Mouse (Mus musculus) layer of hippocampus, adult 9-11 months (tissue): Measurements from ENCODE around the gene Adgrg6.

Source experiments
- DNase-seq: peaks from one replicate; pipeline ENCODE4 v3.0.0; 2022

Adgrg6 gene

GRCm38 (mm10) chr10:14544941-14545717, at the start of gene Adgrg6:
Gene Adgrg6 (minus strand): TSS chr10:14545659.
- DNase-seq, result no peak

GRCm38 (mm10) chr10:14592215-14592614, 46.8 kb upstream of the Adgrg6 start:
- no peak for DNase-seq

DNA sequence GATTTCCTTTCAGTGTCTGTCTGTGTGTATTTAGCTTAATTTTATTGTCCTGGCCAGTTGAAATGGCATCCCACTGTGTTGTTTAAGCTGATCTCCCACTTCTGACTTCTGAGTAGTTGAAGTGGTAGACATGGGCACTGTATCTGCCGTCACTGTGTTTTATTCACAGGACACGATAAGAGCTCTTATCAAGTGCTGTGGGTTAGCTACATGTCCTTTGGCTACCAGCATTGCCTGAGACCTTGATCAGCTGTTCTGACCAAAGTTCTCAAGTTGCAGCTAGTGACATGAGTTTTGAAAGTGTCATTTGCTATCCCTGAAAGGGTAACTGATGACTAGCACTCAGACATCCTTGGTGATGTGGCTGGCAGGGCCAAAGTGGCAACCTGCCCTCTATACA, 45.4 kb upstream of the Adgrg6 start:
- no peak for DNase-seq

GRCm38 (mm10) chr10:14589667-14590066, 44.2 kb upstream of the Adgrg6 start:
- DNase-seq, result no peak

DNA sequence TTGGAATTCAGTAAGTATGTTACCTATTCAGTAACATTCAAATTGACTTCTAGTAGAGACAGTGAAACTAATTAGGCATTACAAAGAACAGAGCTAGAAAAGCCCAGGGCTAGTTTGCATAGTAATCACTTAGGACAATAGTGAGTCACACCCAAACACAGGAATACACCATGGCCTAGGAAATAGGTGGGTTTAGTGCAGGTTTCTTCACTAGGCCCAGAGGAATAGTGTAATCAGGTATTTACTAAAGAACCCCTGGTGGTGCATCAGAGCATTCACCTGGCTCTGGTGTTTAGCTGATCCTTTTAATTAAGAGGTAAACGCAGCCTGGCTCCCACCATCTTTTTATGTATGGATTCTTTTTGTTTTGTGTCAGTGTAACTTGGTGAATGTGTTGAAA, 38.0 kb upstream of the Adgrg6 start:
- DNase-seq, result no peak

DNA sequence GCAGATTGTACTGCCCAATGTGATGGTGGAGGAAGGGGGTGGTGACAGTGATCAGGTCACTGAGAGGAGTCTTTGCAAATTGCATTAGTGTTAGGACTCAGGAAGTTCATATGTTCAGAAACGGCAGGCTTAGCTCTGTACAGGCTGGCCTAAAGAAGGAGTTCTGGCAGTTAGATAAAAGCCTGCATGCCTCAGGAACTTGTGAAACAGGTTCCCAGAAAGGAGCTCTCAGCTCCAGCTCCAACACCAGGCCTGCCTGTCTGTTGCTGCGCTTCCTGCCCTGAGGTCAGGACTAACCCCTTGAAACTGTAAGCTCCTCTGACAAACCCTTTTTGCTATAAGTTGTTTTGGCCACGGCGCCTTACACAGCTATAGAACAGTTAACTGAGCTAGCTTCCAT, 28.8 kb upstream of the Adgrg6 start:
- DNase-seq, result no peak

GRCm38 (mm10) chr10:14571143-14571542, 25.7 kb upstream of the Adgrg6 start:
- no peak for DNase-seq

GRCm38 (mm10) chr10:14570616-14571015, 25.2 kb upstream of the Adgrg6 start:
- DNase-seq, result no peak

DNA sequence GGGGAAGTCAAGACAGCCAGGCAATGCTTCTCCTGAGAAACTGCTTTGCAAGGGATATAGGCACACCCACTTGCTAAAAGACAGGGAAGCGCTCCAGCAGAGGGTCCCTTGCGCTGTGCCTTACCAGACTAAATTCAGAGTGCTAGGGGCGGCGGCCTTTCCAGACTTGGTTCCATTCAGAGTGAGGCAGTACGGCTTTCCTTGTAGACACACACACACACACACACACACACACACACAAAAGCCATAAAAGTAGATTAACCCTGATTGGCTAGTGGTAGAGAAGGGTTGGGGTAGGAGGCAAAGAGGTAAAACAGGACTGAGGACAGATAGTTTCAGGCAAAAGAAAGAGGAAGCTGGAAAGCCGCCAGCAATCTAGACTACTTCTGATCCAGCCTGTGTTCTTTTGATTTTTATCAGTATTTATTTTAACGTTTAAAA, 672 bp upstream of the Adgrg6 start:
- no peak for DNase-seq

GRCm38 (mm10) chr10:14544608-14544940, 885 bp downstream of the Adgrg6 start:
- DNase-seq, result no peak

DNA sequence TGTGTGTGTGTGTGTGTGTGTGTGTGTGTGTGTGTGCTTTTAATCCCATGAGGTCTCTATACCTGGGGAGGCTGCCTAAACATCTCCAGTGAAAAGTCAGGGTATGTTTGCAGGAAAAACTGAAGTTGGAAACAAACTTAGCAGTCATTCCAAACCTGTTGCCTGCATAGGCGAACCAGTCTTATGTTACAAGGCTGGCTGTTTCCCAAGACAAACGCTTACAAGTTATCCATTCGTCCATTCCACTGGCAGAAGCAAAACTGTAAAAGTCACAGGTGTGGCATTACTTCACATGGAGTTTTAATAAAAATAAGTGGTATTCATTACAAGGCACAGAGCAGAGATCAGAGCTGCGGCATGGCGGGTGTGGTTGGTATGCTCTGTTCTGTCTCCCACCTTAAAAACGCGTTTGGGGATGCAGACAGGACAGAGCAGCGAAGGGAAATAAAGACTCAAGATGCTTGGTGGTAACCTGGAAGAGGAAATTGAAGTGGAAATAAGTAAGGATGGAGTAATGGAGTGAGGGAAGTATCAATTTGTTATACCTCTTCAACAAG, 1.9 kb downstream of the Adgrg6 start:
- DNase-seq, result no peak

GRCm38 (mm10) chr10:14537102-14537501, 8.4 kb downstream of the Adgrg6 start:
- DNase-seq, result no peak

DNA sequence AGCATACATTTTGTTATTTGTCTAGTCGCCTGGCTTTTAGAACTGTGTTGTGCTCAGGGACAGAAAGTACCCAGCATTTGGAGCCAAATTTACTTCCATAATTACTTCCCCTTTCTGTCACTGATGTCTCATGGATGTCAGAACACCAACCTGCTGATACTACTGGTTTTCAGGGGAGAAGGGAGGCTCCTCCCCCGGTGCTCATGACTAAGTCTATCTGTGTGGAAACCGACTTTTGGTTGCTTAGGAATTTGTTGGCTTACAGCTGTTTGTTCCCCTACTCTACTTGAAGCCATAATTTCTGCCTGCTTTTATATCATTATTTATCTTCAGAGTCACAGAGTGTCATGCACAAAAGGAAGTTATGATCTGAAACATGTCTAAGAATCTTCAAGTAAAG, 14.4 kb downstream of the Adgrg6 start:
- DNase-seq, result no peak

GRCm38 (mm10) chr10:14530670-14531069, 14.8 kb downstream of the Adgrg6 start:
- DNase-seq, result no peak

DNA sequence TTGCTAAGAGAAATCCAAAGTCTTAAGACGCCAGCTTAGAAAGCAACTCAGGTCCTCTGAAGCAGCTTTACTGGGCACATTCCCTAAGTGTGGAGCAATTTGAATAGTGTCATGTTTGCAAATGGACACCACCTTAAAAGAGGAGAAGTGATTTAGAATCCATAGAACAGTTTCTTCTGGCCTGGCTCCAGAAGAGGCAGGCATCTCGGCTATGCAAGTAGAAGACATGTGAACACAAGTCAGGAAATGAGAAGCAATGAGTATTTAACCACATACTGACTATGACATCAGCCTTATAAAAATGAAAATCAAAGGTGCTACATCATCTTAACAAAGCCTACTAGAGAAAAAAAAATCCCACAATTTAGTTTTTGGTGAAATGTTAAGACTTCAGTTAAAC, 17.7 kb downstream of the Adgrg6 start:
- no peak for DNase-seq

DNA sequence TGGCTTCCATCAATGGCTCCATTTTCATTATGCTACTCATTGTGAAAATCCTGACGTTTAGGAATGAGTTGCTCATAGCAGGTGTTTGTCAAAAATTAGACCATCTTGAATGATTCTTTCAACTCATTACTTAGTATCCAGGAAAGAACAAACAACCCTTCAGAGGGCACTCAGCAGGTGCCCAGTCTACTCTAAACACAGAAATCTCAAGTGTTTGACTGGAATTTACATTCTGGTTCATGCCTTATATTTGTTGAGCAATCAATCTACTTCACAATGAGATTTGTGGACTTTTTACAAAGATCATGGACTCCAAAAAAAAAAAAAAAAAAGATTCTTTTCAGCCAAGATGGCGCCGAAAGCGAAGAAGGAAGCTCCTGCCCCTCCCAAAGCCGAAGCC, 22.7 kb downstream of the Adgrg6 start:
- DNase-seq, result no peak

- no peak for DNase-seq
Measured at GRCm38 (mm10) chr10:14520912-14521675, 24.4 kb downstream of the Adgrg6 start.

- DNase-seq, result no peak
Measured at GRCm38 (mm10) chr10:14517909-14518308, 27.6 kb downstream of the Adgrg6 start.

- DNase-seq, result no peak
Measured at GRCm38 (mm10) chr10:14511904-14512663, 33.4 kb downstream of the Adgrg6 start.

GRCm38 (mm10) chr10:14511157-14511556, 34.3 kb downstream of the Adgrg6 start:
- DNase-seq, result no peak

- DNase-seq, result no peak
Measured at GRCm38 (mm10) chr10:14495658-14496057, 49.8 kb downstream of the Adgrg6 start.

- no peak for DNase-seq
Measured at GRCm38 (mm10) chr10:14495204-14495603, 50.3 kb downstream of the Adgrg6 start.

DNA sequence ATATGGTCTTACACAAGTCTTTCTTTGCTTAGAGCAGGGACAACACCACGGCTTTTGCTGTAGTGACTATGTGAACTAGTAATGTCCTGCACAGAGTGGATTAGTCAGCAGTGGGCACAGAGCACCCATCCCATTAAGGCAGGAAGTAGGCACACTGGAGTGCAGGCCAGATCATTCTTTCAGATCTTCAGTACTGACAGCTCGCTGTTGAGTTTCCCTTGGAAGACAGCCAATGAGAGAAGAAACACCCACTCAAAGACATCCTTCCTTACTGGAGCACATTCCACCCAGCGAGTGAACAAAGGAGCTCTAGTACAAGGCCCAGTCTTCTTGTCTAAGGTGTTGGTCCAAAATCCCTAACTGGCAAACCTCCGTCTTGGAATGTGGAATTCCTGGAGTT, 53.6 kb downstream of the Adgrg6 start:
- DNase-seq, result no peak
